Mouse (Mus musculus): ENCODE data around the gene Tlk1. TPM values are rescaled to one million over a fixed set of nuclear protein-coding genes. Genes with fewer than 3 reads are reported as not detected.

The Tlk1 gene
- polyA plus RNA-seq, 1 experiment from 2014 or later = 25.0 TPM

GRCm38 (mm10) chr2:70835641-70836305 is 10.2 kb upstream of the Tlk1 start:
- Histone ChIP-seq H3K4me2 (replicated peaks; ENCODE audit: low read depth, low read length) (0 out of 2 replicates have a peak overlapping the region, but pooled peaks have one; percentile 10), H3K4me3 (ENCODE audit: low read length) (no peak overlapping the region), H3K36me3 (ENCODE audit: insufficient read depth, low read length) (no peaks in the 10 kb centered on the region), H3K4me1 (ENCODE audit: insufficient read depth, low read length) (no peaks in the 10 kb centered on the region; the same call in 1 of the 2 replicates), H3K27me3 (ENCODE audit: insufficient read depth, low read length) (no peaks in the 10 kb centered on the region), H3K9me3 (ENCODE audit: low read length) (no peaks in the 10 kb centered on the region), H3K27ac (ENCODE audit: low read length) (no peak overlapping the region), H3K9ac (replicated peaks; ENCODE audit: low read length) (no peak overlapping the region)
- ATAC-seq (ENCODE audit: low FRiP score, low TSS enrichment) = no peak
- 64% methylated on average over 9 of the region's 9 CpGs for WGBS

DNA sequence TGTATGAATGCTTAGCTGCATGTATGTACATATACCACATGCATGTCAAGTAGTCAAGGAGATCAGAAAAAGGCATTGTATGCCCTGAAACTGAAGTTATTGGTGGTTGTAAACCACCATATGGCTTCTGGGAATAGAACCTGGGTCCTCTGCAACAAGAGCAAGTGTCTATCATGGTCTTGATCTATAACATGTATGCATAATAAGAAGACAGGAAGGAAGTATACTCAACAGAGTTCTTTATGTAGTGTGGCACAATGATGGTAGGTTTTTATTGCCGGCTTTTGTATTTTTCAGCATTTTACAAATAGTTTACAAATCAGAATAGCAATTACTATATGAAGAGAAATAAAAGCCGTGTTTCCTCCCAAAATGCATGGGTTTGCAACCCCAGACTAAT is 9.7 kb upstream of the Tlk1 start:
- H3K27me3 ChIP-seq (ENCODE audit: insufficient read depth, low read length) = no peaks in the 10 kb centered on the region
- no peaks in the 10 kb centered on the region for H3K9me3 ChIP-seq (ENCODE audit: low read length)
- H3K4me2 ChIP-seq (replicated peaks; ENCODE audit: low read depth, low read length) = no peak overlapping the region
- no peaks in the 10 kb centered on the region for H3K36me3 ChIP-seq (ENCODE audit: insufficient read depth, low read length)
- H3K4me3 ChIP-seq (ENCODE audit: low read length) = no peak overlapping the region
- no peaks in the 10 kb centered on the region for H3K4me1 ChIP-seq (ENCODE audit: insufficient read depth, low read length)
- no peak overlapping the region for H3K9ac ChIP-seq (replicated peaks; ENCODE audit: low read length)
- H3K27ac ChIP-seq (ENCODE audit: low read length) = no peak overlapping the region
- 76% methylated on average over 2 of the region's 2 CpGs for WGBS
- ATAC-seq (ENCODE audit: low FRiP score, low TSS enrichment) = no peak

DNA sequence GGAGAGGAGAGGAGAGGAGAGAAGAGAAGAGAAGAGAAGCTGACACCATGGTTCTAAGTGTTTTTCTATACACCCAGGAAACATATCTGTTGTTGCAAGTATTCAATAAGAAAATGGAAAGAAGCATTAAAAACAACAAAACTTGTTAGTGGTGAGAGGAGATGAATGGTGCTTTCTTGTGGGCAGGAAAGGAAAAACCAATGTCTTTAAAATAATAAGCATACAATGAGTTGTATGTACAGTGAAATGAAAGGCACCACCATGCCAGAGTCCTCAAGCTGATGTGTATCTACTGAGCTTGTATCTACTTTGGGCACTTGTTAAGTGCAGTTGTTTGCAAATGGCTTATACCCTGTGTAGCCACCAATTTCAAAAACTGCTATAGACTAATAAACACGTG is 7.7 kb upstream of the Tlk1 start:
- no peak for ATAC-seq (ENCODE audit: low FRiP score, low TSS enrichment)
- Histone ChIP-seq H3K4me3 (ENCODE audit: low read length) (no peak overlapping the region), H3K4me2 (replicated peaks; ENCODE audit: low read depth, low read length) (no peak overlapping the region), H3K27ac (ENCODE audit: low read length) (no peak overlapping the region), H3K27me3 (ENCODE audit: insufficient read depth, low read length) (no peaks in the 10 kb centered on the region), H3K36me3 (ENCODE audit: insufficient read depth, low read length) (no peaks in the 10 kb centered on the region), H3K4me1 (ENCODE audit: insufficient read depth, low read length) (no peaks in the 10 kb centered on the region), H3K9me3 (ENCODE audit: low read length) (no peaks in the 10 kb centered on the region), H3K9ac (replicated peaks; ENCODE audit: low read length) (no peak overlapping the region)
- WGBS = 48% methylated on average over 1 of the region's 1 CpGs

DNA sequence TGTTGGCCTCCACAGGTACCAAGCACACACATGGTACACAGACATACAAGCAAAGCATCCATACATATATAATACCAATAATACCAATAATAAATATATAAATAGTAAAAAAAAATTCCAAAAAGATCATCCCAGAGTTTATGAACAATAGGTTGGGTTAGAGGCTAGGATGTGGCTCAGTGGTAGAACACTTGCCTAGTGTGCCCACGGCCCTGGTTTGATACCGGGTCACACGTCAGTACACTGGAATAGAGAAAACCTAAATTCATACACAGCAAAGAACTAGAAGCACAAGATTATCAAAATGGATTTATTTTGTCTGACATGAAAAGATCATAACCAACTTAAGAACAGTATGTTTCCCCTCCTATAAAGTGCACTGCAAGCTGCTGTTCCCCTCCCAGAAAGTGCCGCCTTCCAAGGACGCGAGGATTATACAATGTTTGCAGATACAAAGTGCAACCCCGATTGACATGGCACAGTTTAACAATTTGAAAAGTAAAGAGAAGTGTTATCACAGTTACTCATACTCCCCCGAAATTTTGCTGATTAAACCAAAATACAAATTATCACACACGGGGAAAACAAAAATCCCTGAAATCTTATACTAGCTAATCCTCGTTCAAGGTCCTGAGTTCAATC is 6.3 kb upstream of the Tlk1 start:
- Histone ChIP-seq H3K9me3 (ENCODE audit: low read length) (no peaks in the 10 kb centered on the region), H3K9ac (replicated peaks; ENCODE audit: low read length) (no peak overlapping the region), H3K27ac (ENCODE audit: low read length) (no peak overlapping the region), H3K36me3 (ENCODE audit: insufficient read depth, low read length) (no peaks in the 10 kb centered on the region), H3K27me3 (ENCODE audit: insufficient read depth, low read length) (no peaks in the 10 kb centered on the region), H3K4me1 (ENCODE audit: insufficient read depth, low read length) (0 out of 2 replicates have a peak, but pooled peaks cover 2% of the 10 kb centered on the region), H3K4me3 (ENCODE audit: low read length) (no peak overlapping the region), H3K4me2 (replicated peaks; ENCODE audit: low read depth, low read length) (no peak overlapping the region)
- no peak for ATAC-seq (ENCODE audit: low FRiP score, low TSS enrichment)
- 85% methylated on average over 10 of the region's 10 CpGs for WGBS

DNA sequence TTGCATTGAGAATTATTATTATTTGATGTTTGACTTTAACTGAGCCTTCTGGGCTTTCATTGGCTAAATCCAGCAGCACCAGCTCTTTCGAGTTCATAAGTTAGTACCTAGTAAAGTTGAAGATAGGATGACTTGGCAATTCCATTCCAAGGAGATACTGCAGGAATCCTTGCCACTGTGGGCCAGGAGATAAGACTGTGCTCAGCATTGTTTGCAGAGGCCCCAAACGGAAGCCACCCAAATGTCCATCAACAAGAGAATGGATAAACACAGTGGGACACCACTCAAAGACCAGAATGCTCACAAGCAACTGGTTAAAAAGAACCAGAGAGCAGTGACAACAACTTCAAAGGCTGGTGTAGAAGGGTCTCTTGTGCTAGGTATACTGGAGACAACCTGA is 5.2 kb upstream of the Tlk1 start:
- no peak overlapping the region for H3K4me3 ChIP-seq (ENCODE audit: low read length)
- 76% methylated on average over 2 of the region's 2 CpGs for WGBS
- no peak overlapping the region for H3K4me2 ChIP-seq (replicated peaks; ENCODE audit: low read depth, low read length)
- no peaks in the 10 kb centered on the region for H3K9me3 ChIP-seq (ENCODE audit: low read length)
- no peaks in the 10 kb centered on the region for H3K27me3 ChIP-seq (ENCODE audit: insufficient read depth, low read length)
- H3K36me3 ChIP-seq (ENCODE audit: insufficient read depth, low read length) = no peaks in the 10 kb centered on the region
- H3K27ac ChIP-seq (ENCODE audit: low read length) = no peak overlapping the region
- 0 out of 2 replicates have a peak, but pooled peaks cover 7% of the 10 kb centered on the region for H3K4me1 ChIP-seq (ENCODE audit: insufficient read depth, low read length)
- ATAC-seq (ENCODE audit: low FRiP score, low TSS enrichment) = no peak
- H3K9ac ChIP-seq (replicated peaks; ENCODE audit: low read length) = no peak overlapping the region

- H3K27ac ChIP-seq (ENCODE audit: low read length) = no peak overlapping the region
- no peak overlapping the region for H3K4me3 ChIP-seq (ENCODE audit: low read length)
- no peaks in the 10 kb centered on the region for H3K36me3 ChIP-seq (ENCODE audit: insufficient read depth, low read length)
- H3K4me2 ChIP-seq (replicated peaks; ENCODE audit: low read depth, low read length) = no peak overlapping the region
- no peak for ATAC-seq (ENCODE audit: low FRiP score, low TSS enrichment)
- H3K9me3 ChIP-seq (ENCODE audit: low read length) = no peaks in the 10 kb centered on the region
- H3K27me3 ChIP-seq (ENCODE audit: insufficient read depth, low read length) = no peaks in the 10 kb centered on the region
- H3K4me1 ChIP-seq (ENCODE audit: insufficient read depth, low read length) = 0 out of 2 replicates have a peak, but pooled peaks cover 7% of the 10 kb centered on the region
- H3K9ac ChIP-seq (replicated peaks; ENCODE audit: low read length) = no peak overlapping the region
- 84% methylated on average over 5 of the region's 5 CpGs for WGBS
Observed at GRCm38 (mm10) chr2:70829946-70830610, 4.5 kb upstream of the Tlk1 start.

GRCm38 (mm10) chr2:70827780-70828179 is 2.3 kb upstream of the Tlk1 start:
- H3K9ac ChIP-seq (replicated peaks; ENCODE audit: low read length) = no peak overlapping the region

DNA sequence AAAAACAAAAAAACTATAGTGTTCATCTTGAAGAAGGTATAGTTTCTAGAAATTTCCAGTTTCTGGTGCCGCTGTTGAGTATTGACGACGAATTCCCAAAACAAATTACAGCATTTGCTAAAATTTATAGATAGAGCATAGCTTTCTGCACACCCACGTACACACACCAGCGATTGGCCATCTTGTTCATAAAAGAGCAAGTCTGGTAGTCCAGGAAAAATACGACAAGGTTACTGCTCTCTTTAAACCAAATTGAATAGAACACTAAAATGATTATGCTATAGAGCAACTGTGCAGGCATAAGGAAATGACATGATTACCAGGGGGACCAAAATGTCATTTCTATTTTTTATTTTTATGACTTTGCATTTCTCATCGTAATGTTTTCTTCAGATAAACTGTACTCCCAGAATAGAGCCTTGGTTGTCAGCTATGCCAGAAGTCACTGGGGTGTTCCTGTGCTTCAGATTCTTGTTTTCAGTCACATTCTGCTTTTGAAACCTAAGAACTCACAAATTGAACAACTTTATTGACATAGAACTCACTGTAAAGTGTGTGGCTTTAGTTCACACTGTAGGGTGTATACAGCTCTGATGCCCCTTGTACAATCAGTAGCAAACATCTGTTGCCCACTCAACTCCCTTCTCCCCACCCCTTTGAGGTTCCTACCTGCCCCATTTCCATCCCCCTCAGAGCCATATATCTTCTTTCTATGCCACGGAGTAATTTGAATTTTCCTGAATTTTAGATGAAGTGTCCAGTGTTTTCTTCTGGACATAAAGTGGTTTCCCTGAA is 1.1 kb upstream of the Tlk1 start:
- Histone ChIP-seq H3K4me3 (ENCODE audit: low read length) (no peak overlapping the region; the same call in 1 of the 2 replicates), H3K4me2 (replicated peaks; ENCODE audit: low read depth, low read length) (no peak overlapping the region; the same call in 1 of the 2 replicates), H3K9ac (replicated peaks; ENCODE audit: low read length) (no peak overlapping the region), H3K36me3 (ENCODE audit: insufficient read depth, low read length) (no peaks in the 10 kb centered on the region), H3K4me1 (ENCODE audit: insufficient read depth, low read length) (peaks cover 20% of the 10 kb centered on the region), H3K27me3 (ENCODE audit: insufficient read depth, low read length) (no peaks in the 10 kb centered on the region), H3K27ac (ENCODE audit: low read length) (no peak overlapping the region), H3K9me3 (ENCODE audit: low read length) (no peaks in the 10 kb centered on the region)
- no peak for ATAC-seq (ENCODE audit: low FRiP score, low TSS enrichment)
- WGBS = 66% methylated on average over 8 of the region's 8 CpGs

More at GRCm38 (mm10) chr2:70827780-70828179, 2.3 kb upstream of the Tlk1 start:
- 88% methylated on average over 8 of the region's 8 CpGs for WGBS
- peaks cover 14% of the 10 kb centered on the region for H3K4me1 ChIP-seq (ENCODE audit: insufficient read depth, low read length)
- no peaks in the 10 kb centered on the region for H3K36me3 ChIP-seq (ENCODE audit: insufficient read depth, low read length)
- no peak for ATAC-seq (ENCODE audit: low FRiP score, low TSS enrichment)
- H3K27ac ChIP-seq (ENCODE audit: low read length) = no peak overlapping the region
- no peaks in the 10 kb centered on the region for H3K9me3 ChIP-seq (ENCODE audit: low read length)
- H3K27me3 ChIP-seq (ENCODE audit: insufficient read depth, low read length) = no peaks in the 10 kb centered on the region
- no peak overlapping the region for H3K4me3 ChIP-seq (ENCODE audit: low read length)
- no peak overlapping the region for H3K4me2 ChIP-seq (replicated peaks; ENCODE audit: low read depth, low read length)

- Histone ChIP-seq H3K4me1 (ENCODE audit: insufficient read depth, low read length) (peaks cover 20% of the 10 kb centered on the region), H3K27ac (ENCODE audit: low read length) (peak overlapping the region; percentile 100), H3K36me3 (ENCODE audit: insufficient read depth, low read length) (no peaks in the 10 kb centered on the region), H3K9me3 (ENCODE audit: low read length) (no peaks in the 10 kb centered on the region), H3K4me3 (ENCODE audit: low read length) (peak overlapping the region; percentile 93), H3K4me2 (replicated peaks; ENCODE audit: low read depth, low read length) (peak overlapping the region; percentile 84), H3K9ac (replicated peaks; ENCODE audit: low read length) (peak overlapping the region; percentile 99), H3K27me3 (ENCODE audit: insufficient read depth, low read length) (no peaks in the 10 kb centered on the region)
- WGBS = under 1% methylated on average over 38 of the region's 59 CpGs
- peak; percentile 83 for ATAC-seq (ENCODE audit: low FRiP score, low TSS enrichment)
Observed at GRCm38 (mm10) chr2:70824838-70825370, 624 bp downstream of the Tlk1 start.
